Mouse (Mus musculus): ENCODE measurements at regions not wholly inside any gene's neighbourhood (a gene's known extent, or its start where the extent isn't known, plus 50 kb on each side); places are given as distances from the start of the nearest gene placed in this dataset.

- no peak for TF ChIP-seq POLR2A (IDR thresholded peaks at IDR 0.05; ENCODE audit: control insufficient read depth, low read depth, low read length)
- TF ChIP-seq CTCF (IDR thresholded peaks at IDR 0.05; ENCODE audit: control insufficient read depth, insufficient read depth, insufficient replicate concordance, low read depth, low read length) = no peak
Observed at GRCm38 (mm10) chr4:84069681-84070080, 544.3 kb downstream of the Ccdc171 start.
